Mouse (Mus musculus): ENCODE measurements at regions not wholly inside any gene's neighbourhood (a gene's known extent, or its start where the extent isn't known, plus 50 kb on each side); places are given as distances from the start of the nearest gene placed in this dataset.

DNA sequence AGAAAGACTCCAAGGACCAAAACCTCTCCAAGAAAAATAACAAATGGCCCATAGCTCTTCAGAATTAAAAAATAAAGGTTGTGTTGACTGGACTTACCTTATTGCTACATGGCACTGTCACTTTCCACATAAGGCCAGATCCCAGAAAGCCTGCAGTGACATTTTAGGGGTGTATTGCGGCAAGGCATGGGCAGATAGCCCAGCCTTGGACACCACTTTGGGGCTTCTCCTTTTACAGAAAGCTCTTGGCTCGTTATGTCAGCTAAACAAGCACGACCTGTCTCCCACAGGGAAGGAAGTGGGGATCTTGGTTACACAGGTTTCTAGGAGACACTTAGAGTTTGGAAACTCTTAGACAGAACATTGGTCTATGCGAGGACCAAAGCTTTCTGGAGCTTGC lies 241.3 kb upstream of the Stt3b start:
- no peak for DNase-seq

DNA sequence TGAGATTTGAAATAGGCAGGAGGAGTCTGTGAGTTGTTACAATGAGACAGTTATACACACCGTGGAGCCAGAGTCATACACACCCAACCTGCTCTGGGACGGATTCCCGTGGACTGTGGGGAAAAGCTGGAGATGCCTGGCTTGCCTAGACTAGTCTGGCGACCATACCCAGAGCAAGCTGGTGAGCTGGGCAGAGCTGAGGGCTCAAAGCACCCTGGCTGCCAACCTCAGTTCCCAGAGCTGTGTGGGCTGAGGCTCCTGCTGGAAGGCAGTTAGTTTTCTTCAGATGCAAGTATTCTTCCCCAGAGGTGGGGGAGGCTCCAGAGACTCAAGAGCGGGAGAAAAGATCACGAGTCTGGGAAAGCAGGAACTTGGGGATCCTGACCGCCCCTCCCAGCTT lies 247.9 kb upstream of the Stt3b start:
- no peak for DNase-seq

DNA sequence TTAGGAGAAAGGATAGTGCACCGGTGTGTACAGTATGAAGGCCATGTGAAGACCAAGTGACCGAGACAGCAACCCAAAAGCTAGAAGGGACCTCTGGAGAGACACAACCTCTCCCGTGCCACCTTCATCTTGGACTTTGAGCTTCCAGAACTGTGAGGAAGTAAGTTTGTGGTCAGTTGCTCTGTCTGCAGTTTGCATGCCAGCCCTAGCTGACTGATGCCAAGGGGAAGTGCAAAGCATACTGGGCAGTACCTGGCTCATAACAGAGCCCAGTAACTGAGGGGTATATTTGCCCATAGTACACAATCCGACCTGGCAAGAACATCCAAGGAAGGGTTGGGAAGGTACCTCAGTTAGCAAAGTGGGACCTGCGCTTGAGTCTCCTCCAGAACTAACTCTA lies 249.3 kb upstream of the Stt3b start:
- DNase-seq = no peak

DNA sequence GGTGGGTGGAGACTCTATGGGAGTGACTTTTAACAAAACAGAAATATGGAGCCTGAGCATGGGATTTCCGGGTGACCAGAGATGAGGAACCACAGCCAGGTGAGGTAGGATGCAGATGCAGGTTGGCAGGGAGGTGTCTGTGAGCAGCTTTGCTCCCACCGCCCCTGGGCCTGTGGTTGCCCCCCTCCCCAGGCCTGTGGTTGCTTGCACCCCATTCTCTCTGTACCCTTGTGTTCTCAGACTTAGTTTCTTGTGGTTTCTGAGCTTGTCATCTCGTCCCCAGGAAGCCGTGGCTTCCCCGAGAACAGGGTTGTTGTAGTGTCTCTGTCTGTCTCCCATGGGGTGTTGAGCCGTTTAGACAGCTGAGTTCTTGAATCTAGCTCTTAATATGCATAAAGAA lies 251.0 kb upstream of the Stt3b start:
- DNase-seq = no peak

DNA sequence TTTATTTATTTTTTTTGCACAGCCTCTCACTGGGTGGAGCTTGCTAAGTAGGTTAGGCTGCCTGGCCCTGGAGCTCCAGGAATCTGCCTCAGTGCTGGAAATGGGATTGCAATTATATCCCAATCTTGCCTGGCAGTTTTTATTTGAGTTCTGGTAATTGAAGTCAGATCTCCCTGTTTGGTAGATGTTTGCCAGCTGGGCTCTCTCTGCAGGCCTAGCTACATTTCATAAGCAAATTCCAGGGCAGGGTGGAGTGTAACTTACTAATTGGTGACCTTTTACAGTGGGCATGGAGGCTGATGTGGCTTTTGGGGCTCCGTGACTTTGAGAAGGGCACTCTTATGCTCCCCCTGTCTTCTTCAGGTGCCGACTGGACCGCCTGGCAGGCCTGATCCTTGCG lies 252.6 kb upstream of the Stt3b start:
- DNase-seq = no peak

DNA sequence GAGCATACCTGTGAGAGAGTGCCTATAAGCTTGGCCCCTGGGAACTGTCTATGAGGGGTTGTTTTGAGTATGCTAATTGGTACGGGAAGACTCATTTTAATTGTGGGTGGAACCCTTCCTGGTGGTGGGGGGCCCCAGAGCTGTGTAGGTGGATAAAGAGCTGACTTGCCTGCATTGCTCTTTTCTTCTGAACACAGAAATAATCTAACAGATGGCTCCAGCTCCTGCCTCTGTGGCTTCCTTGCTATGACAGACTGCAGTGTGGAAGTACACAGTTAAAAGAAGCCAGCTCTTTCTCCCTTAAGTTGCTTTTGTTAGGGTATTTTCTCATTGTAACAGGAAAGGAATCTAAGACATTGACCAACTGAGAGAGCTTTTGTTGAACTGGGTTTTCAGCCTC lies 254.1 kb upstream of the Stt3b start:
- no peak for DNase-seq

DNA sequence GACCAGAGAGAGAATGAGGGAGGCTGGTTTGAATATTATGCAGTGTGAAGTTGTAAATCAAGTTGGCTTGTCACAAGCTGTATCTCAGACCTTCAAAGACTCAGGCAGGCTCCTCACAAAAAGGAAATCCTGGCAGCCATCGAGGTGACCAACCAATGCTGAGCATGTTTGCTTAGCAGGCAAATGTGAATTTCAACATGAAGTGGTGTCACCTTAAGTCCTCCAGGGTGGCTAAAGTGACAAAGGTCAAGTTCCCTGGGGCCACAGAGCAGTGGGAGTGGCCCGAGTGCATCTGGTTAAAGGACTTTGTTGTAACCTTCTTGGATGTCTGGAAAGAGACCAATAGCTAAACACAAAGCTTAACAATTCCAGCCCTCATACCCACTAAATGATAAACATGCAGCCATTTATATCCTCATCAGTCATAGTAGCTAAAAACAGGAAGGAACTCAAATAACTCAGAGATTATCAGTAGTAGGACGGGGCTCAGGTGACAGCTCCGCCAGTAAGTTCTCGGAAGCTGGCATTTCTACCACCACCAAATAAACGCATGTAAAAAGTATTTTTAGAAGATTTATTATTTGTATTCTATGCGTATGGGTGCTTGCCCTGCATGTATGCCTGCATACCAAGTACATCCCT lies 258.6 kb upstream of the Stt3b start:
- DNase-seq = no peak

DNA sequence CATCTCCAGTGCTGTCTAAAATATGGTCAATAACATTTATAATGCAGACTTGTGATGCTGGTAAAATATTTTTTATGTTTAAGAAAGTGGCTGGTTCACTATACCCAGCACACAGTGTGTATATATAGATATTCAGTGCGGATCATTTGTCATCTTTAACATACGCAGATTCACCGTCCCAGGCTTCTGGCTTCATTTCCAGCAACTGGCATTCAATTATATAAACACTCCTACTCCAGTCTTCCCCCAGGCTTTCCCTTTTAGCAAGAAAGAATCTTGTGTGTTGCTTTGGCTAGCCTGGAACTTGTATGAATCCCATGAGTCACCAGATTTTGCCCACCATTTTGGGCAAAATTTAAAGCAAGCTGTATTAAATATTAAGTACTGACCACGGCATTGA lies 260.8 kb upstream of the Stt3b start:
- no peak for DNase-seq

DNA sequence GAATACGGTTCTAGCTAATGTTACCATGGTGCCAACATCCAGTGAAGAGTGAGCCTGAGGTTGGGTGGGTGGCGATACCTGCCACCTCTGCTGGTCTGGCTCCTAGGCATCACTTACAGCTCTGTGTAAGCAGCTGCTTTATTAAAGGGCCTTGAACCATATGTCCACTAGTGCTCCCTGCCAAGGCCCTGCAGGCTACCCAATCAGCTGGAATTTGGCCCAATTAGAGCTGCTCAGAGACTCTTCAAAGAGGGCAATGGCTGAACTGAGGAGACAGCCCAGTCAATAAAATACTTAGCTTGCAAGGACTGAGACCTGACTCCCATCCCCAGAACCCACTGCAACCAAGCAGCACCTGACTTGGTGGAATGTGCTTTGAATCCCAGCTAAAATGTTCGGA lies 270.9 kb upstream of the Stt3b start:
- no peak for DNase-seq

DNA sequence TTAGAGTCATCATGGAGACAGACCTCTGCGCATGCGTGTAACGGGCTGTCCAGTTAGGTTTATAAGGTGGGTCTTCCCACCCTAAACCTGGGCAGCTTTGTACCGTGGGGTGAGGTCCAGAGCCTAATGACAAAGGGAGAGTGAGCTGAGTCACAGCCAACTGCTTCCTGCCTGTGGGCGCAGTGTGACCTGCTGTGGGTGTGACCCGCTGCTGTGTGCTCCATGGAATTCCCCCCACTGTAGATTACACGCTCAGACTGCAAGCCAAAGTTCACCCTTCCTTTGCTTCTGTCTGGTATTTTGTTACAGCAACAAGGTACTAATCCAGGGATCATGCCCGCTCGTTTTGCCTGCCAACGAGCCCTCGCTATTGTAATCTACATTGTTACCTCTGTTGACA lies 273.3 kb upstream of the Stt3b start:
- DNase-seq = no peak

DNA sequence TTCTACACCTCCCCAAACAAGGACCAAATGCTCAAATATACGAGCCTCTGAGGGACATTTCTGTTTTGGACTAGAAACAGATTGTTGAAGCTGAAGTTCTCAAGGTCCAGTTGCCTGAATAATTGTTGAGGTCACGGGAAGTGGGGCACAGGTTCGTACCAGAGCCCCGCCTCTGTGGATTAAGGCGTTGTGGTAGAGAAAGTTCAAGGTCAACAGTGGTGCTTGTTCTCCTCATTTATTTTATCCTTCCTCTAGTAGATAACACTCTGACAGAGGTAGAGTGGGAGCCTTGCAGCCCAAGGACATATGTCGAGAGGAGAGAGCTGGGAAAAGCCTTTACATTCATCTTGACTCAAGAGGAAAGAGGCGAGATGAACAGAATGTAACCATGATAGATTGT lies 274.7 kb upstream of the Stt3b start:
- DNase-seq = no peak

DNA sequence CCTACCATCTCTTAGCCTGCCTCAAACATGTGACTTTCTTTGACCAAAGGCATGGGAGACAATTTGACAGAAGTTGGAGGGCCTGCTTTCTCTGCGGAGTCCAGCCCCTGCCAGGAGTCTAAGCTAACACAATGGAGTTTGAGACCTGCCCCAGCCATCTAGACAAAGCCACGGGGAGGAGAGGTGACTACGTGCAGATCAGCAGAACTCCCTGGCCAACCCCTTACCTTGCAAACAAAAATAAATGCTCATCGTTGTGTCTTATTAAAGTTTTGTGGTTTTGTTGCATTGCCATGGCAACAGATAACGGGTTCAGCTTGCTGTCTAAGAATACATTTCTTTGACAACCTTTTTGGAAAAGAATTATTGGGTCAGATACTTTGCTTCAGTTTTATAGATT lies 282.2 kb upstream of the Stt3b start:
- DNase-seq = no peak

DNA sequence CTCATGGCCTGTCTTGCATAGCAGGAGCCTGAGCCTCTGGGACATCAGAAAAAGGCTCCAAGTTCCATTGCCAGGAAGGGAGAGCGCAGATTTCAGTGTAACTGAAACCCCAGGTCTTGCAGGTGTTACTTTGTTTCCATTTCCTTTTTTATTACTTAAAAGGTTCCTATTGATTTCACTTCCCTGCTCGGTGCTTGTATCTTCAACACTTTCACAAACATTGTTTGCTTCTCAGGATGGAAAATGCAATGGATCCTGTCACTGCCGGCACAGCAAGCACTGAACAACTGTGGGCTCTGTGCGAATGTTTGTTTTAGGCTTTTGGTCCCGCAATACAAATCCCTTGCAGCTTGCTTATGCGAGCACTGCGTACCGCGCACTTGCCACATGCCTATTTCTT lies 290.0 kb upstream of the Stt3b start:
- DNase-seq = no peak

DNA sequence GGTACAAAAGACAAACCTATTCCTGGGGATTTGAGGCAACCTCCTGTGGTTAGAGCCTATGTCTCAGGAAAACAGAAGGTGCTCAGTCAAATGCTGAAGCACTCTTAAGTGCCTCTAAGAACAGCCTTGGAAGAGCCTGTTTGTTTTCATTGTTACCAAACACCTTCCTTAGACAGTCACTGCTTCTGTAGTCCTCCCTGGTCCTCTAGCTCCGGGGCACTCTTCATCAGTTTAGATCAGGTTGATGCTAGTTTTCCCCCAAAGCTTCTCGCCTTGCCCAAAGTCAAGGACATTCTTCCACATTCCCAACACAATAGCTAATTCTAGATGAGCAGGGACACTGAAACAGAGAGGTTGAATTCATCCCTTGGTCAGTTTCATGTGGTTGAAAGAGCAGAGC lies 290.6 kb upstream of the Stt3b start:
- no peak for DNase-seq

DNA sequence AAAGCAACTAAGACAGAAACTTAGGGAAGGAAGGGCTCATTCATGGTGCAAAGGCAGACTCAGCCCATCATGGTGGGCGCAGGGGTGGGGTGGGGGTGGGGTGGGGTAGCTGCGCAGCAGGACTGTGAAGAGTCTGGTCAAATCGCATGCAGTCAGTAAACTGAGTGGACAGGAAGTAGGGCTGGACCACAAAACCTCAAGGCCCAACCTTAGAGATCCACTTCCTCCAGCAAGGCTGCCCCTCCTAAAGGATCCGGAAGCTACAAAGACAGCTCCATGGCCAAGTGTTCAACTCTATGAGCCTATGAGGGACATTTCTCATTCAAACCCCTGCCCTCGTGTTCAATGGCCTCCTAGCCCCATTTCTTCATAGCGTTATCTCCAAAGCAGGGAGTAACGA lies 292.6 kb upstream of the Stt3b start:
- no peak for DNase-seq

DNA sequence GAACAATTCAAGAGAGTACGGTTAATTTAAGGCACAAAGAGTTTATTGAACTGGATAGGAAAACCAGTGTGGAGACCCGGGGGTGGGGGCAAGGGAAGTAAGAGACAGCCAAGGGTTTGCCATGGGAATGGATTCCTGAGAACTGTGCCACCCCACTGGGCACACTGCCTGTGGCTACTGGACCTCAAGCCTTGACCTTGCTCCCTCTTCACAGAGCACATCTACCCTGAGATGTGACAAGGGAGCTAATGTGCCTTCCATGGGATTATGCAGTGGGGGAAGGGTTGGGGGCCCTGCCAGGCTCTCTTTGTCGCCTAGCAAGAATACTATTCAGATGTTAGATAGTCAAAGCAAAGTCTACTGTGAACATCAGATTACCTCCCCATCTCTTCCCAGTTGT lies 294.2 kb upstream of the Stt3b start:
- peak; percentile 5 for DNase-seq

DNA sequence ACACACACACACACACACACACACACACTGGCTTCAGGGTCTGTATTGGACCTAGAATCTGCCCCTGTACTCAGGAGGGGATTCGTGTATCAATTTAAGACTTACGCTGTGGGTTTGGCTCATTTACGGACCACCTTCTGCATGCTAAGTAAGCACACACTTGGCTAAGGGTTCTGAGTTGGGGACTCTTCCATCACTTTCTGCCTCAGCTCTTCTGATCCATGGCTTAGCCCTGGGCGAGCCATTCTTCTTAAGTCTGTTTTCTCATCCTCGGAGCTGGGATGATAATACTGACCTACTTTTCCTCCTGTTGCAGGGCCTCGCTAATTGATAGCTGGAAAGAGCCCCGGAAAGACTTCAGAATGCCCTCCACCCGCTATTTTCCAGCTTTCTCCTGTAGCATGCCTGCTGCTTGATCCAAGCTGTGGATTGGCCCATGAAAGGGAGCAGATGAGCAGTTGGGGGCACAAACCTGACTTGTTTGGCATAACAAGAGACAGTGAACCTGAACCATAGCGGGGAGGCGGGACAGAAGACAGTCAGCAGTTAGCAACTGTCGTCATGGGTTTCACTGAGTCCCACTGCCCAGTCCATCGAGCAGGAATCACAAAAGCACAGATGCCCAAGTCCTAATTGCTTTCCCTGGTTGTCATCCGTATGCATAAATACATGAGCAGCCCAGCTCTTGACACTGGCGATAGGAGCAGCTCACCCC lies 294.9 kb upstream of the Stt3b start:
- DNase-seq = no peak

DNA sequence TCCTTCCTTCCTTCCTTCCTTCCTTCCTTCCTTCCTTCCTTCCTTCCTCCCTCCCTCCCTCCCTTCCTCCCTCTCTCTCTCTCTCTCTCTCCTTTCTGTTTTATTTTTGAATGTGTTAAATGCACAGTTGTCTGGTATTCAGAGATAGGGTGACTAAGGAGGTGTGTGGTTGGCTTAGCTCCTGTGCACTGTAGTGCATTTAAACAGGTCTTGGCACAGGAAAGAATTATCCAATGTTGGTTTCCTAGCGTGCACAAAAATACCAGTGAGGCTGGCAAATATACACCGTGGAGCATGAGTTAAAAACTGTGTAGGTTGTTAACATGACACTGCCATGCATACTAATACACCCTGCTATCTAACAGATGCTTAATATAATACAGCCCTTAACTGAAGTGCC lies 297.7 kb upstream of the Stt3b start:
- no peak for DNase-seq

DNA sequence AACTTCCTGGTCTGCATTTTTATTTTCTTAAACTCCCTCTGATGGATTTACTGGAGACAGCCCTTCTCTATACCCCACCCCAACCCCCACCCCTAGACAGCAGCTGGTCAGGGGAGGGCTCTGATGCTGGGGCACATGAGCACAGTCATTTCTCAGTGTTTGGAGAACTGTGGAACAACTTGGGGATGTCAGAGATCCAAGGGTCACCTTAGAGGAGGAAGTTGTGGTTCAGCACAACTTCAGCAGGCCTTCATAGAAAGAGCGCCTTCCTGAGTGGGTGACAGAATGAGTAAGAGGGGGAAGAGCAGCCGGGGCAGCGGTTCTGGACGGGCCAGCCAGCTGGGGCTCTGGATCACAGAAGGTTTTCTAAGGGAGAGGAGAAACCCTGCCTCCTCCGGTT lies 298.2 kb upstream of the Stt3b start:
- no peak for DNase-seq

DNA sequence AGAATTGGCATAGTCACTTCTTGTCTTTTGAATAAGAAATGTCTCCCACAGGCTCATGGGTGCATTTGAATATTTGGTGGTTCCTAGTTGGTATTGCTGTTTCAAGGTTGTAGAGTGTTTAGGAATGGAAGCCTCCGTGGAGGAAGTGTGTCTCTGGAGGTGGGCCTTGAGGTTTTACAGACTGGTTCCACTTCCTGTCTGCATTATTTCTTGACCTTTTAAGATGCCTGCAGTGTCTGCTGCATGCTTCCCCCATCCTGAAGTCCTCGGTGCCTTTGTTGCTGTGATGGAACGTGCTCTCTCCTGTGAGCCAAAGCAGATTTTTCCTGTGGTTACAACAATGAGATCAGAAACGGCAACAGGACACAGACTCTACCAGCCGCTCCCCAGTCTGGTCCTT lies 299.4 kb upstream of the Gadl1 start:
- DNase-seq = no peak

DNA sequence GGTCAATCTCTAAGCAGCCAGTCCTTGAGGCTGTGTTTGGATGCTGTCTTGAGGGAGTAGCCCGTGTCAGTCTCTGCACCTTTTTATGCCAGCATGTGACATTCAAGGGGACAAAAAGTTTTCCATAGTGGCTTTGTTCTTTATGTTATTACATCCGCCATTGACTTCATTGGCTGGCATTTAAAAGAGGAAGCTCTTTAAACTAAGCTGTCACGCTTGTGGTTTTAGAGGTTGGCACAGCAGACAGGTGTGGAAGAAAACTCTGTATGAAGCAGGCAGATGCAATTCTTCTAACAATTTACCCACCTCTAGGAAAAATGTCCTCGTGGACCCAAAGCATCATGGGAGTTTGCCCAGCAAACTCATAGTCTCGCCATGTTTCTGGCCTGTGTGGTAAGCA lies 297.5 kb upstream of the Gadl1 start:
- no peak for DNase-seq

DNA sequence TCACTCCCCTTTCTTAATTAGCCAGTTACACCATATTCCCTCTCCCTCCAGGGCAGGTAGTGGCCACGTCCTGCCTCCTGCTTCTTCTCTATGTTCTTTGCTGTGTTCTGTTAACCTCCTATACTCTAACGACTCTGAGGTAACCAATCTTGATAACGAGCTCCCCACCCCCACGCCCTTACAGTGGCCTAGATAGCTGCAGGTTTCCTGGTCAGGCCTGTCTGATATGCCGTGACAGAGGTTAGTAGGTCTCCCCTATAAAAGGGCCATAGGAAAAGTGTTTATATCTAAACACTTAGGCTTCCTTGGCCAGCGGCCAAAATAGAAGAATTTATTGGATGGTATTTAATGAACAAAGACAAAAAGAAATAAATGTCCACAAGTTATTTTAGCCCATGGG lies 296.3 kb upstream of the Gadl1 start:
- DNase-seq = no peak

DNA sequence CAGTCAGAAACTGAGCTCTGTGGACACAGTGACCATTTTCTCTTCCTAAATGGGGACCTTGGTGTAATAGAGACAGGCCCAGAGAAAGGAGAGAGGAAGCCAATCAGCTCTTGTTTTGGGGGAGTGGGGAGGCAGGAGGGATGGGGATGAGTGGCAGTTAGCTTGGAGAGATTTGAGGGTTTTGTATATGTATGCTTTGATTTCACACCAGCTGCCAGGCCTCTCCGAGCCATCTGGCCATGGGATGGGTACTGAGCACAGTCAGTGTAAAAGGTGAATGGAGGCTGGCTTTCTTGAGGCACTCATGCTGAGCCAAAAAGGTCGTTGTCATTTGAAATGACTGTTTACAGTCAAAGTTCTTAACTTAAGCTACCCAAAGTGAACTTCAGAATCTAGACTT lies 295.2 kb upstream of the Gadl1 start:
- no peak for DNase-seq

DNA sequence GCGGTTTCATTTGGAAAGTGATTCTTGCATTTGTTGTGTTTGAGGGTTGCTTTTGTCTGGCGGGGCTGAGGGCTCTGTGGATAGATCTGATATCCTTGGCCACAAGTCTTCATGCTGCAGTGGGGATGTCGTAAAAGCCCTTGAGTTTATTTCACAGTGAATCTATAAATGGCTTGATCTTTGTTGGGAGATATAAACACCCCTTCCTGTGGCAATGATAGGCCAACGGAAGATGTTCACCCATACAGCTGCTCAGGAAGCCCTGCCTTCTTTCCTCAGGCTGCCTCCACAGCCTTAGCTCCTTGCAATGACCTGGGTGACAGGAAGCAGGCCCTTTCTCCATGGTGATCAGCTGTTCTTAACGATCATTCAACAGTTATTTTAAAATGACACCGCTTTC lies 291.3 kb upstream of the Gadl1 start:
- DNase-seq = no peak

DNA sequence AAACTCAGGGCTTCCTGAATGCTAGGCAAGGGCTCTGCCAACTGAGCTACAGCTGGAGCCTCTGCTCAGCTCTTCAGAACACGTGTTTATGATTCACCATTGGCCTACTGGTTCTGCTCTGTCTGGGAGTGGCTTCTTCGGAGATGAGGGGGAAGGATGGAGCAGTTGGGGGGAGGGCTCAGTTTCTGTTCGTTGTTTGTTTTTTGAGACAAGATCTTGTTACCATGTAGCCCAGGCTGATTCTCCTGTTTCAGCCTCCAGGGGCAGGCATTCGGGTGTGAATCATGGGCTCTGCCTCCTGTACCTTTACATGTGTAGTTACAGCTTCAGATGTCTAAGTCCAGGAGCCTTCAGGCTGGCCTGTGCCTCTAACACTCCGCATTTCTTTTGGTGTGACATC lies 285.3 kb upstream of the Gadl1 start:
- DNase-seq = no peak

All from cerebellum, adult 8-10 months (tissue).